Mouse (Mus musculus): ENCODE measurements around the gene Gm9495.
A peak's percentile ranks its signal among the peaks of the same experiment; 100 is the strongest.
"Not testable (repeated sequence)": the region's sequence is repeated elsewhere in the genome, so short reads cannot be mapped to it uniquely, and the experiment has no call there.

The Gm9495 gene

GRCm38 (mm10) chr8:69453465-69453864 lies at the start of gene Gm9495:
Gene Gm9495 (minus strand): TSS chr8:69453565.
- DNase-seq (ENCODE audit: low spot score): not testable (repeated sequence)

DNA sequence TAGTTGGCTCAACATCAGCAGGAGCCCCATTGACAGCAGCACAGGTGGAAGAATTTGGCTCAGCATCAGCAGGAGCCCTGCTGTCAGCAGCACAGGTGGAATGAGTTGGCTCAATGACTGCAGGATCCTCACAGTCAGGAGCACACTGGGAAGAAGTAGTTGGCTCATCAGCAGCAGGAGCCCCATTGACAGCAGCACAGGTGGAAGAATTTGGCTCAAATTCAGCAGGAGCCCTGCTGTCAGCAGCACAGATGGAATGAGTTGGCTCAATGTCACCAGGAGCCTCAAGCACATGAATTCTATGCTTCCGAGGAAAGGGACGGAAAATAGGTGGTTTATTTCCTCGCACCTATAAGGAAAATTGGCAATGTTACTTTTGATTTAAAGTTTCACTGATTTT lies 21.6 kb upstream of the Gm9495 start:
- DNase-seq (ENCODE audit: low spot score): not testable (repeated sequence)

- not testable (repeated sequence) for DNase-seq (ENCODE audit: low spot score)
Observed at GRCm38 (mm10) chr8:69420018-69420417, 33.3 kb downstream of the Gm9495 start.

DNA sequence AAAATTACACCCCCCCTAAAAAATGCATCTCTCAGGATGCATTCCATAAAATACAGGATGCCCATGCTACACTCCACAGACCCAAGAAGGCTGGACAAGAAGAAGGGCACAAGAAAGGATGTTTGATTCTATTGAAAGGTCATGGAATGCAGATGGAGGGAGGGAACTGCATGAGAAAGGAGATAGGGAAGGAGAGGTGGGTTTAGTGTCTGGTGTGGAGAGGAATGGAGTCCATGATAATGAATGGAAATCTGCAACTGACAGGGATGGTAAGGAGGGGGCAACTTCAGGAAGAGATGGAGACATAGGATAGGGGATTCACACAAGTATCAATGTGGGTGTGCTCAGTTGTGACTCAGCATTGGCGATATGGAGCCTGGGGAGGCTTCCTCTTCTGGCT lies 39.0 kb downstream of the Gm9495 start:
- no peak for DNase-seq (ENCODE audit: low spot score)

DNA sequence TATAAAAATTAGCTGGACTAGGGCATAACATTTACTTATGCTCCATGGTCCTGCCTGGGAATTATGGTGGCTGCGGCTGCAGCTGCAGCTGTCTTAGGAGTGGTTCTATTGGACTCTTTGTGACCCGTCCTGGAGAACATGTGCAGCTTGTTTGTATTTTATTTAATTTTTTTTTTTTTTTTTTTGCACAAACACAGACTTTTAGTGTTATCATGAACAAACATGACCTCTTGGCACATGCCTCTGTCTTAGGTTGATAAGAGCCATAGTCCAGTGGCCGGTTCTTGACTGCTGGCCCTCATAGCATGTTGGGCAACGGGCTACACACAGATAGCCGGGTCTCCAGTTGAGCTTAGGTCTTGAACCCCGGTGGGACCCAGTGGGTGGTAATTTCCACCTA lies 48.6 kb downstream of the Gm9495 start:
- no peak for DNase-seq (ENCODE audit: low spot score)

- DNase-seq (ENCODE audit: low spot score): no peak
Observed at GRCm38 (mm10) chr8:69399956-69400443, 53.4 kb downstream of the Gm9495 start.

DNA sequence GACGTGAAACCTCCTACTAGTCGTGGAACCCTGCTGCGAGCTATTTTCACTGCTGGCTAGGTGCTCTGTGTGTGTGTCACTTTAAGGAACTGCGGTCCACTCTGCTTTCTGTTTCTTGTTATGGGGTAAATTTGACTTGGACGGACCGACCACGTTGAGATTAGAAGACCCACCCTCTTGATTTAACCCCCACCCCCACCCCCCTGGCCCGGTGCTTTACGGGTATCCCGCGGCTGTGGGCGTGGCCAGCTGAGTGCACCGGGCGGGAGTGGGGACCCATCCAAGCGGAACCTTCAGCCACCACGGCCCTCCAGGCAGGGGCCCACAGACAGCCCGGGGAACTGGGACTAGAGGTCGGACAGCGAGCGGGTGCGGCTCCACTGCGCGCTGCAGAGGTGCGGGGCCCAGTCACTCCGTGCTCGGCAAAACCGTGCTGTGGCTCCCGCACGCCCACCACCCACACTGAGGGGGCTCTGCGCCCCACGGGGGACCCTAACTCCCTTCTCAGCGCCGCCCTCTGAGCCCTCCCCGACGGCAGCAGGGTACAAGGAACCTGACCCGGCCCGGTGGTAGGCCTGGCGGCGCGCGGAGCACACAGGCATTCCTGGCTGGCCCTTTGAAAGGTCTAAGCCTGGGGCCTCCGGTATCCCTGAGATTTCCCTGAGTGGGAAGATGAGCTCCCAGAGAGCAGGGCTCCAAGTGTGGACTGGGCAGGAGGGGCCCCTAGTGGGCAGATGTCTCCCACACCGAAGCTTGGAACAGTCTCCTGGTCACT lies 54.0 kb downstream of the Gm9495 start:
- DNase-seq (ENCODE audit: low spot score): peak; percentile 72

DNA sequence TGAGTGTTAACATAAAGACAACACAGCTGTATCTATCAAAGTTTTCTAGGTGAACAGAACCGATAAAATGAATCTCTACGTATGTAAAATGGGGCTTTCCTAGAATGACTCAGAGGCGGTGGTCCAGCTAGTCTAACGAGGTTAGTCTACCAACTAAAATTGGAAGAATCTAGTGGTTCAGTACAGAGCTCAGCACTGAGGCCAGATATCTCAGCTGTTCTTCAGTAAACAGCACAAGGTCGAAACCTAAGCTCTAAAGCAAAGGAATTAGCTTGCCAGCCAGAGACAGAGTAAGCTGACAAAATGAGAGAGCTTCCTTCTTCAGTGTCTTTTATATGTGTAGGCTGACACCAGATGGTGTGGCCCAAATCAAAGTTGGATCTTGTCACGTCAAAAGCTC lies 57.2 kb downstream of the Gm9495 start:
- peak; percentile 22 for DNase-seq (ENCODE audit: low spot score)

DNA sequence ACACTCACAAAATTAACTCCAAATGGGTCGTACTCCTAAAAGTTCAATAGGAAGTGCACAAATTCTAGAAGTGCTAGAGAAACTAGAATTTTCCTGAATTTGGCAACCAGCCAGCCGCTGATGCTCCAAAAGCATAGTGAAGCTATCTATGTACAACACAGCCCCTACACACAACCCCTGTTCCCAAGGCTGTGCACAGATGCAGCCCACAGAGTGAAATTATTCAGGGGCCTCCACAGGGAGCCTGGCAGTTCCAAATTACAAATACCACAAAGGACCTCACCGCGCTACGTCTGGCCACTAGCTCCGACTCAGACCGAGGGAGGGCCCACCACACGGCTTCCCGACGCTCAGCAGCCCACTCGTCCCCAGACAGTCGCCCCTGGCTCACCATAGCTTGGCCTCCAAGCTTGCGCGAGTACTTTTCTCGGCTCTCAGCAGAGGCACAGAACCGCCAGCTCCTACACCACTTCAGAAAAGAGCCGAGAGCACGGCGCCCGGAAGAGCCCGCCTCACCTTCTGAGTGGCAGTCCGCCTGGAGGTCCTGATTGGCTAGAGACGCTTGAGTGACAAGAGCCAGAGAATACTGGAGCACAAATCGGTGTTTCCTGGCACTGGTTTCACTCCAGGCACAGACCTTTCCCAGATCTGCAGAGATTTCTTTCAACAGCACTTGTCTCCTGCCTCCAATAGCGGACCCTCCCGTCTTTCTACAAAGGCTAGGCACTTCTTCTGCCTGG lies 58.1 kb downstream of the Gm9495 start:
- DNase-seq (ENCODE audit: low spot score): peak; percentile 97

DNA sequence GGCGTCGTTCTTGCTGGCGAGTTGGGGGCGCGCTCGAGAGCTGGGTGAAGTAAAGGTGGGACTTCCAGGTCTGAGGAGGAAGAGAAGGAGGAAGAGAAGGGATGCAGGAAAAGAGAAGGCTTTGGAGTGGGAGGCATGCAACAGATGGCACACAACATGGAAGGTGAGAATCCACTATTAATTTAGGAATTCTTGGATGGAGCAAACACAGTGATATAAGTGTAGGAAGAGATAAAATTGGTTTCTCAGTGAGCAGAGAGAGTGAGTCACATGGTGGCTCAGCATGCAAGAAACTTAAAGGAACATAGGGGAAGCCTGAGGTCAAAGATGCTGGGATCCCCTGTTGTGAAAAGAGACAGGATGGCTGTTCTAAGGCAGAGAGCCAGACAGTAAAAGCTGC lies 69.0 kb downstream of the Gm9495 start:
- no peak for DNase-seq (ENCODE audit: low spot score)

All from MN1 (cell line).